Mouse (Mus musculus) embryonic facial prominence, embryonic 14.5 days (tissue): Measurements from ENCODE around the gene Ier5l. TPM values are rescaled to one million over a fixed set of nuclear protein-coding genes. Genes with fewer than 3 reads are reported as not detected.

ENCODE experiments used
- ATAC-seq: fragments of 200-750 bp; cut with Nextera tagmentation; 2 replicates; pipeline ENCODE4 v1.8.0; 2017; ENCODE audit warnings: low read depth, moderate number of reproducible peaks, moderate TSS enrichment
- DNase-seq: peaks from one replicate; pipeline ENCODE4 v3.0.0-alpha.2; 2015; ENCODE audit warnings: low spot score
- H3K27ac ChIP-seq: fragments of 300-500 bp; sonication (generic); replicated peaks from 2 replicates; pipeline ENCODE4 v1.5.1; 2014; ENCODE audit warnings: low read depth, mild to moderate bottlenecking, low read length, moderate library complexity
- H3K27me3 ChIP-seq: fragments of 300-500 bp; sonication (generic); replicated peaks from 2 replicates; pipeline ENCODE4 v1.6.1; 2014; ENCODE audit warnings: low read length; ENCODE audit not compliant: control insufficient read depth, insufficient read depth
- H3K36me3 ChIP-seq: fragments of 300-500 bp; sonication (generic); 2 replicates; pipeline ENCODE4 v1.6.1; 2014; ENCODE audit warnings: low read length, mixed read lengths; ENCODE audit not compliant: control insufficient read depth, insufficient read depth
- H3K4me1 ChIP-seq: fragments of 300-500 bp; sonication (generic); 2 replicates; pipeline ENCODE4 v1.6.1; 2014; ENCODE audit warnings: antibody characterized with exemption, low read length; ENCODE audit not compliant: control insufficient read depth, insufficient read depth
- H3K4me2 ChIP-seq: fragments of 300-500 bp; sonication (generic); 2 replicates; pipeline ENCODE4 v1.6.1; 2014; ENCODE audit warnings: low read depth, mild to moderate bottlenecking, low read length, moderate library complexity, mixed read lengths
- H3K4me3 ChIP-seq: fragments of 300-500 bp; sonication (generic); 2 replicates; pipeline ENCODE4 v1.5.1; 2014; ENCODE audit warnings: low read depth, mild to moderate bottlenecking, low read length
- H3K9ac ChIP-seq: fragments of 300-500 bp; sonication (generic); 2 replicates; pipeline ENCODE4 v1.6.1; 2014; ENCODE audit warnings: low read depth, mild to moderate bottlenecking, low read length, moderate library complexity, mixed read lengths
- H3K9me3 ChIP-seq: fragments of 300-500 bp; sonication (generic); 2 replicates; pipeline ENCODE4 v1.6.1; 2016; ENCODE audit warnings: low read length; ENCODE audit not compliant: control insufficient read depth
- polyA plus RNA-seq: library from polyadenylated mRNA; unstranded; fragments of >200 nt; fragmentation: Nextera tagmentation; extraction: Ambion mirVana; gene quantifications from 2 replicates; pipeline ENCODE4 v1.2.1, GENCODE M21; 2014

The Ier5l gene
- polyA plus RNA-seq, 1 experiment from 2014 or later = 3.4 TPM

- DNase-seq (no peak), ATAC-seq (no peak)
- Histone ChIP-seq H3K4me2 (no peak overlapping the region), H3K9ac (no peak overlapping the region), H3K4me3 (no peak overlapping the region), H3K4me1 (no peaks in the 10 kb centered on the region), H3K27ac (no peak overlapping the region), H3K27me3 (no peaks in the 10 kb centered on the region), H3K36me3 (peaks cover 84% of the 10 kb centered on the region), H3K9me3 (no peaks in the 10 kb centered on the region)
These were observed 44.9 kb downstream of the Ier5l start for GRCm38 (mm10) chr2:30429156-30429555.

Other genes with a start within 250 kb of the Ier5l start
- gene Lrrc8a, start 236.5 kb downstream of the Ier5l start, polyA plus RNA-seq = 39.2 and 41.3 TPM in 2 replicates
- 0.06 TPM in 1 of 2 replicates, not detected in the other for gene Gm28035, start 233.7 kb downstream of the Ier5l start, polyA plus RNA-seq
- gene Phyhd1, start 208.0 kb downstream of the Ier5l start, polyA plus RNA-seq = 5.4 and 5.7 TPM in 2 replicates
- not detected in 2 replicates for gene Gm28038, start 193.2 kb downstream of the Ier5l start, polyA plus RNA-seq
- 30.2 and 30.8 TPM in 2 replicates for gene Dolk, start 187.9 kb downstream of the Ier5l start, polyA plus RNA-seq
- gene Nup188, start 187.8 kb downstream of the Ier5l start, polyA plus RNA-seq = 35.4 and 39.4 TPM in 2 replicates
- 79.3 and 83.1 TPM in 2 replicates for gene Sh3glb2, start 114.9 kb downstream of the Ier5l start, polyA plus RNA-seq
- gene Miga2, start 110.0 kb downstream of the Ier5l start, polyA plus RNA-seq = 17.6 and 18.8 TPM in 2 replicates
- gene Dolpp1, start 82.0 kb downstream of the Ier5l start, polyA plus RNA-seq = 28.5 and 29.0 TPM in 2 replicates
- gene Crat, start 58.4 kb downstream of the Ier5l start, polyA plus RNA-seq = 43.5 and 46.9 TPM in 2 replicates
- gene Ptpa, start 58.2 kb downstream of the Ier5l start, polyA plus RNA-seq = 70.2 and 77.1 TPM in 2 replicates
- 0.96 and 1.7 TPM in 2 replicates for gene Cstad, start 120.8 kb upstream of the Ier5l start, polyA plus RNA-seq